Mouse (Mus musculus): ENCODE measurements at regions not wholly inside any gene's neighbourhood (a gene's known extent, or its start where the extent isn't known, plus 50 kb on each side); places are given as distances from the start of the nearest gene placed in this dataset.

GRCm38 (mm10) chr10:92538433-92538832 is 183.8 kb downstream of the Nedd1 start:
- Histone ChIP-seq H3K9ac (ENCODE audit: low read depth, low read length) (no peak overlapping the region), H3K9me3 (ENCODE audit: control insufficient read depth, low read length) (no peaks in the 10 kb centered on the region), H3K4me2 (no peak overlapping the region), H3K36me3 (ENCODE audit: control insufficient read depth, insufficient read depth, low read length) (no peaks in the 10 kb centered on the region), H3K4me1 (replicated peaks; ENCODE audit: control insufficient read depth, insufficient read depth, low read length) (no peaks in the 10 kb centered on the region), H3K27ac (ENCODE audit: low read depth, low read length) (no peak overlapping the region), H3K4me3 (ENCODE audit: low read depth, low read length) (no peak overlapping the region), H3K27me3 (replicated peaks; ENCODE audit: control insufficient read depth, insufficient read depth, low read length) (no peaks in the 10 kb centered on the region)
- ATAC-seq (replicated peaks; ENCODE audit: low FRiP score) (no peak), DNase-seq (ENCODE audit: low spot score) (no peak)
- 81% methylated on average over 4 of the region's 4 CpGs for WGBS

DNA sequence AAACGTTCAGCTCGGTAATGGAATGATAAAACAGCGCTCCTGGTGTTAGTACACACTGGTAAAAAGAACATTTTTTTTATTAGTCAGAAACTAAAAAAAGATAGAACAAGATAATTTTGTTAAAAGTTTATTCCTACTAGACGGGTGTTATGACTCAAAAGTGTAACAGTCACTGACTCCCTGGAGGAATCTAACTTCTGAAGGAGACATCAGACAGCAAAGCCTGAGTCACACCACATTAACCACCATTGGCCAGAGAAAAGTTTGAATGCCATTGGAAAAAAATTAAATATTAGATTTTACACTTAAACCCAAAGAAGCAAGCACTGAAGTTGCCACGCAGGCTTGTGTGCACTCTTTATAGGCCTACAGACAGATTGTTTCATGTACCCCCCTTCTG is 205.3 kb downstream of the Nedd1 start:
- Histone ChIP-seq H3K27ac (ENCODE audit: low read depth, low read length) (no peak overlapping the region), H3K27me3 (replicated peaks; ENCODE audit: control insufficient read depth, insufficient read depth, low read length) (no peaks in the 10 kb centered on the region), H3K4me1 (replicated peaks; ENCODE audit: control insufficient read depth, insufficient read depth, low read length) (no peaks in the 10 kb centered on the region), H3K9ac (ENCODE audit: low read depth, low read length) (no peak overlapping the region), H3K9me3 (ENCODE audit: control insufficient read depth, low read length) (0 out of 2 replicates have a peak, but pooled peaks cover under 1% of the 10 kb centered on the region), H3K36me3 (ENCODE audit: control insufficient read depth, insufficient read depth, low read length) (no peaks in the 10 kb centered on the region), H3K4me2 (no peak overlapping the region), H3K4me3 (ENCODE audit: low read depth, low read length) (no peak overlapping the region)
- DNase-seq (ENCODE audit: low spot score) = no peak
- WGBS = 84% methylated on average over 5 of the region's 5 CpGs
- no peak for ATAC-seq (replicated peaks; ENCODE audit: low FRiP score)

- Histone ChIP-seq H3K27ac (ENCODE audit: low read depth, low read length) (no peak overlapping the region), H3K4me3 (ENCODE audit: low read depth, low read length) (no peak overlapping the region), H3K4me1 (replicated peaks; ENCODE audit: control insufficient read depth, insufficient read depth, low read length) (no peaks in the 10 kb centered on the region), H3K27me3 (replicated peaks; ENCODE audit: control insufficient read depth, insufficient read depth, low read length) (no peaks in the 10 kb centered on the region), H3K36me3 (ENCODE audit: control insufficient read depth, insufficient read depth, low read length) (no peaks in the 10 kb centered on the region), H3K9ac (ENCODE audit: low read depth, low read length) (no peak overlapping the region), H3K9me3 (ENCODE audit: control insufficient read depth, low read length) (no peaks in the 10 kb centered on the region), H3K4me2 (no peak overlapping the region)
- 68% methylated on average over 7 of the region's 7 CpGs for WGBS
- no peak for DNase-seq (ENCODE audit: low spot score)
- no peak for ATAC-seq (replicated peaks; ENCODE audit: low FRiP score)
These were observed 210.5 kb downstream of the Nedd1 start for GRCm38 (mm10) chr10:92511769-92512168.

GRCm38 (mm10) chr10:92510677-92511076 is 211.5 kb downstream of the Nedd1 start:
- Histone ChIP-seq H3K9me3 (ENCODE audit: control insufficient read depth, low read length) (no peaks in the 10 kb centered on the region), H3K9ac (ENCODE audit: low read depth, low read length) (no peak overlapping the region), H3K4me1 (replicated peaks; ENCODE audit: control insufficient read depth, insufficient read depth, low read length) (no peaks in the 10 kb centered on the region), H3K4me2 (no peak overlapping the region), H3K4me3 (ENCODE audit: low read depth, low read length) (no peak overlapping the region), H3K36me3 (ENCODE audit: control insufficient read depth, insufficient read depth, low read length) (no peaks in the 10 kb centered on the region), H3K27me3 (replicated peaks; ENCODE audit: control insufficient read depth, insufficient read depth, low read length) (no peaks in the 10 kb centered on the region), H3K27ac (ENCODE audit: low read depth, low read length) (no peak overlapping the region)
- DNase-seq (ENCODE audit: low spot score) = no peak
- whole genome bisulfite sequencing = 78% methylated on average over 2 of the region's 2 CpGs
- ATAC-seq (replicated peaks; ENCODE audit: low FRiP score) = no peak

DNA sequence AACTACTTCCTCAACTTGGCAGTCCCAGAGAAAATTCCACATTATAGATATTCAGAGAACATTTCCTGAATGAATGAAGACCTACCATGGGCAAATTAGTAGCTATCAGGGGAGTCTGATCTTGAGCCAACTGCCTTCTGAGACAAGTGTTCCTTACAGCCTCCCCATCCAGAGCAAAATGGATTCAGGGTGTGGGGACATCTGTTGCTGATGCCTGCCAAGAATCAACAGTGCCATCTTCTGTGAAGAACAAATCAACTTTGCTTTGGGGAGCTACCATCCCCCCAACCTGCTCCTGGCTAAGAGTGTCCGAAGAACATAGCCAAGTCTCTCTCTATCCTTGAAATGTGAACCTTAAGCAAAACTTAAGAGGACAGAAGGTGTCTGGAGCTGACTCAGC is 217.9 kb downstream of the Nedd1 start:
- Histone ChIP-seq H3K4me1 (replicated peaks; ENCODE audit: control insufficient read depth, insufficient read depth, low read length) (no peaks in the 10 kb centered on the region), H3K27ac (ENCODE audit: low read depth, low read length) (no peak overlapping the region), H3K9ac (ENCODE audit: low read depth, low read length) (no peak overlapping the region), H3K36me3 (ENCODE audit: control insufficient read depth, insufficient read depth, low read length) (no peaks in the 10 kb centered on the region), H3K27me3 (replicated peaks; ENCODE audit: control insufficient read depth, insufficient read depth, low read length) (no peaks in the 10 kb centered on the region), H3K4me2 (no peak overlapping the region), H3K4me3 (ENCODE audit: low read depth, low read length) (no peak overlapping the region), H3K9me3 (ENCODE audit: control insufficient read depth, low read length) (no peaks in the 10 kb centered on the region)
- no peak for DNase-seq (ENCODE audit: low spot score)
- 79% methylated on average over 1 of the region's 1 CpGs for whole genome bisulfite sequencing
- ATAC-seq (replicated peaks; ENCODE audit: low FRiP score) = no peak

- Histone ChIP-seq H3K4me1 (replicated peaks; ENCODE audit: control insufficient read depth, insufficient read depth, low read length) (no peaks in the 10 kb centered on the region), H3K36me3 (ENCODE audit: control insufficient read depth, insufficient read depth, low read length) (no peaks in the 10 kb centered on the region), H3K4me3 (ENCODE audit: low read depth, low read length) (no peak overlapping the region), H3K27me3 (replicated peaks; ENCODE audit: control insufficient read depth, insufficient read depth, low read length) (no peaks in the 10 kb centered on the region), H3K27ac (ENCODE audit: low read depth, low read length) (no peak overlapping the region), H3K4me2 (no peak overlapping the region), H3K9ac (ENCODE audit: low read depth, low read length) (no peak overlapping the region), H3K9me3 (ENCODE audit: control insufficient read depth, low read length) (no peaks in the 10 kb centered on the region)
- WGBS = 60% methylated on average over 1 of the region's 1 CpGs
- ATAC-seq (replicated peaks; ENCODE audit: low FRiP score) (no peak), DNase-seq (ENCODE audit: low spot score) (no peak)
These were observed 238.6 kb downstream of the Nedd1 start for GRCm38 (mm10) chr10:92483592-92483991.

DNA sequence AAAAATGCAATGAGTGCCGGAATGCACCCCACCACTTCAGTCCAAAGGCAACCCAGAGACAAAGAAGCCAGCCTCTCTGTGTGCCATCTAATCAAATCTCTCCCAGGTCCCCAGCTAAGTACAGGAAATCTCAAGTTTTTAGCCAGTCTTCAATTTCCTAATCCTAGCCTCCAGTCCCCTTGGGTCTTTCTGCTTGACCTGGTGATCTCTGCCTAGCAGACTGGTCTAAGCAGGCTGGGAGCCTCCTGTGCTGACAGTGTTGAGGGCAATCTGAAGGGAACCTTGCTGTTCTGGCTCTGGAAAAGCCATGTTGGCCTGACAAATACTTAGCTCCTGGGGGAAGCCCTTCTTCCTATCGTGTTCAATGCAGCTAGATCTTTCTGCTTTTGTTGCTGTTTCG is 248.9 kb downstream of the Nedd1 start:
- Histone ChIP-seq H3K4me1 (replicated peaks; ENCODE audit: control insufficient read depth, insufficient read depth, low read length) (no peaks in the 10 kb centered on the region), H3K9me3 (ENCODE audit: control insufficient read depth, low read length) (no peaks in the 10 kb centered on the region), H3K36me3 (ENCODE audit: control insufficient read depth, insufficient read depth, low read length) (no peaks in the 10 kb centered on the region), H3K27me3 (replicated peaks; ENCODE audit: control insufficient read depth, insufficient read depth, low read length) (no peaks in the 10 kb centered on the region), H3K9ac (ENCODE audit: low read depth, low read length) (no peak overlapping the region), H3K4me3 (ENCODE audit: low read depth, low read length) (no peak overlapping the region), H3K4me2 (no peak overlapping the region), H3K27ac (ENCODE audit: low read depth, low read length) (no peak overlapping the region)
- ATAC-seq (replicated peaks; ENCODE audit: low FRiP score) = no peak
- no peak for DNase-seq (ENCODE audit: low spot score)
- WGBS = 76% methylated on average over 3 of the region's 3 CpGs

DNA sequence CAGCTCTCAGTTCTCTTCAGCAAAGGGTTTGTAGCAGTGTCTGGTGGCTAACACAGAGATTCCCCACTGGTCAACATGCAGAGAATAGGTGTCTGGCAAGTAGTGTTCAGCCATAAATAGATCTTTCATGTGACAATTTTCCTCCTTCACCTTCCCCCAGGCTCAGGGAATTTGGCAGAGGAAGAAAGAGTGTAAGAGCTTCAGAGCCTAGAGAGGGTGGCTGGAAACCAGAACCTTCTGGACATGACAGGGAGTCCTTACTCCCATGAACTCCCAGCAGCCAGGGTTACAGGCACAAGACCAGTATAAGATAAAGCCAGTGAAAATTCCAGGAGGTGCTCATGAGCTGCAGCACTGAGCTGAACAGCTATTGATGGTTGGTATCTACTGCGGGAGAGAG is 251.1 kb downstream of the Nedd1 start:
- Histone ChIP-seq H3K27ac (ENCODE audit: low read depth, low read length) (no peak overlapping the region), H3K4me2 (no peak overlapping the region), H3K4me1 (replicated peaks; ENCODE audit: control insufficient read depth, insufficient read depth, low read length) (no peaks in the 10 kb centered on the region), H3K27me3 (replicated peaks; ENCODE audit: control insufficient read depth, insufficient read depth, low read length) (no peaks in the 10 kb centered on the region), H3K36me3 (ENCODE audit: control insufficient read depth, insufficient read depth, low read length) (no peaks in the 10 kb centered on the region), H3K9ac (ENCODE audit: low read depth, low read length) (no peak overlapping the region), H3K4me3 (ENCODE audit: low read depth, low read length) (no peak overlapping the region), H3K9me3 (ENCODE audit: control insufficient read depth, low read length) (no peaks in the 10 kb centered on the region)
- 83% methylated on average over 1 of the region's 1 CpGs for WGBS
- DNase-seq (ENCODE audit: low spot score) = no peak
- no peak for ATAC-seq (replicated peaks; ENCODE audit: low FRiP score)

GRCm38 (mm10) chr10:92455195-92455594 is 267.0 kb downstream of the Nedd1 start:
- H3K27me3 ChIP-seq (replicated peaks; ENCODE audit: control insufficient read depth, insufficient read depth, low read length) = no peaks in the 10 kb centered on the region
- no peaks in the 10 kb centered on the region for H3K36me3 ChIP-seq (ENCODE audit: control insufficient read depth, insufficient read depth, low read length)
- ATAC-seq (replicated peaks; ENCODE audit: low FRiP score) (no peak), DNase-seq (ENCODE audit: low spot score) (no peak)
- WGBS = 44% methylated on average over 1 of the region's 1 CpGs
- no peak overlapping the region for H3K27ac ChIP-seq (ENCODE audit: low read depth, low read length)
- no peak overlapping the region for H3K9ac ChIP-seq (ENCODE audit: low read depth, low read length)
- no peak overlapping the region for H3K4me2 ChIP-seq
- H3K4me1 ChIP-seq (replicated peaks; ENCODE audit: control insufficient read depth, insufficient read depth, low read length) = no peaks in the 10 kb centered on the region
- H3K9me3 ChIP-seq (ENCODE audit: control insufficient read depth, low read length) = no peaks in the 10 kb centered on the region
- no peak overlapping the region for H3K4me3 ChIP-seq (ENCODE audit: low read depth, low read length)
